Mouse (Mus musculus): ENCODE measurements at regions not wholly inside any gene's neighbourhood (a gene's known extent, or its start where the extent isn't known, plus 50 kb on each side); places are given as distances from the start of the nearest gene placed in this dataset.
A peak's percentile ranks its signal among the peaks of the same experiment; 100 is the strongest.

GRCm38 (mm10) chr10:119395048-119395447 lies 58.6 kb upstream of the Grip1 start:
- no peak for DNase-seq

GRCm38 (mm10) chr10:119387924-119388323 lies 65.7 kb upstream of the Grip1 start:
- DNase-seq, result no peak

- DNase-seq, result peak in 1 of 2 experiments; percentile 3
These were observed 71.4 kb upstream of the Grip1 start for GRCm38 (mm10) chr10:119382257-119382656.

GRCm38 (mm10) chr10:119368566-119368965 lies 85.1 kb upstream of the Grip1 start:
- no peak for DNase-seq

- DNase-seq, result peak; percentile 45 to 49
These were observed 90.0 kb upstream of the Grip1 start for GRCm38 (mm10) chr10:119363616-119364015.

GRCm38 (mm10) chr10:119358730-119359292 lies 94.8 kb upstream of the Grip1 start:
- no peak for DNase-seq

- DNase-seq, result no peak
These were observed 102.7 kb upstream of the Cand1 start for GRCm38 (mm10) chr10:119342317-119343114.

- no peak for DNase-seq
These were observed 100.5 kb upstream of the Cand1 start for GRCm38 (mm10) chr10:119340323-119340722.

GRCm38 (mm10) chr10:119326912-119327311 lies 87.1 kb upstream of the Cand1 start:
- no peak for DNase-seq

GRCm38 (mm10) chr10:119319953-119320352 lies 80.1 kb upstream of the Cand1 start:
- DNase-seq, result no peak

GRCm38 (mm10) chr10:119318416-119318815 lies 78.6 kb upstream of the Cand1 start:
- DNase-seq, result no peak

- DNase-seq, result no peak
These were observed 71.7 kb upstream of the Cand1 start for GRCm38 (mm10) chr10:119311578-119311977.

- peak; percentile 13 to 20 for DNase-seq
These were observed 55.9 kb upstream of the Cand1 start for GRCm38 (mm10) chr10:119295740-119296139.

- DNase-seq, result peak; percentile 48 to 52
These were observed 54.7 kb upstream of the Cand1 start for GRCm38 (mm10) chr10:119294454-119295149.

- no peak for DNase-seq
These were observed 53.5 kb upstream of the Cand1 start for GRCm38 (mm10) chr10:119293372-119293771.
